Mouse (Mus musculus) frontal cortex, postnatal 14 days (tissue): Measurements from ENCODE around the gene Ddhd1.

Experiments used
- DNase-seq, 2 experiments: peaks; one replicate each; pipeline ENCODE4 v3.0.0; 2022; ENCODE audit warnings: low spot score in 2 of 2

Gene Ddhd1

GRCm38 (mm10) chr14:45580923-45581827 is 76.8 kb downstream of the Ddhd1 start:
- peak; percentile 26 to 58 for DNase-seq

DNA sequence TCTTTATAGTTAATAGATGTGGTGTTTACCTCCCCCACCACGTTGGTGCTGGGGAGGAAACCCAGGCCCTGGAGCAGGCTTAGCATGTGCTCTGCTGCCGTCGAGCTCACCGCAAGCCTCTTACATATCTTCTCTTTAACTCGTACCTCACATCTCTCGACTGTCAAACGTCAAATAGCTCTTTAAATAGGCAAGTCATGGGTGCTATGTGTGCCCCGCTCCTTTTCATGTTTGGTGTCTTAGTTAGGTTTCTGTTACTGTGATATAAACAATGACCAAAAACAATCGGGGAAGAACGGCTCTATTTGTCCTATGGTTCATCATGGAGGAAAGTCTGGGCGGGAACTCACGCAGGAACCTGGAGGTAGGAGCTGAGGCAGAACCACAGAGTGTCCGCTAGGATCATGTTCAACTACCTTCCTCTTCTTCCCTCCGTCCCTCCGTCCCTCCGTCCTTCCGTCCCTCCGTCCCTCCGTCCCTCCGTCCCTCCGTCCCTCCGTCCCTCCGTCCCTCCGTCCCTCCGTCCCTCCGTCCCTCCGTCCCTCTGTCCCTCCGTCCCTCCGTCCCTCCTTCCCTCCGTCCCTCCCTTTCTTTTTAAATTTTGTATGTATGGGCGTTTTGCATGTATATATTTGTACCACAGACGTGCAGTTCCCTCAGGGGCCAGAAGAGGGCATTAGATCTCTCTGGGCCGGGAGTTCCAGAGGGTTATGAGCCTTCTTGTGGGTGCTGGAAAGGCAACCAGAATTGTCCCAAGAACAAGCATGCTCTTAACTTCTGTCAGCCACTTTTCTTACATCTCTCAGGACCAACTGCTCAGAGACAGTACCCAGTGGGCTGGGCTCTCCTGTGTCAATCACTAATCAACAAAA is 91.6 kb downstream of the Ddhd1 start:
- DNase-seq, result peak in 1 of 2 experiments; percentile 60

DNA sequence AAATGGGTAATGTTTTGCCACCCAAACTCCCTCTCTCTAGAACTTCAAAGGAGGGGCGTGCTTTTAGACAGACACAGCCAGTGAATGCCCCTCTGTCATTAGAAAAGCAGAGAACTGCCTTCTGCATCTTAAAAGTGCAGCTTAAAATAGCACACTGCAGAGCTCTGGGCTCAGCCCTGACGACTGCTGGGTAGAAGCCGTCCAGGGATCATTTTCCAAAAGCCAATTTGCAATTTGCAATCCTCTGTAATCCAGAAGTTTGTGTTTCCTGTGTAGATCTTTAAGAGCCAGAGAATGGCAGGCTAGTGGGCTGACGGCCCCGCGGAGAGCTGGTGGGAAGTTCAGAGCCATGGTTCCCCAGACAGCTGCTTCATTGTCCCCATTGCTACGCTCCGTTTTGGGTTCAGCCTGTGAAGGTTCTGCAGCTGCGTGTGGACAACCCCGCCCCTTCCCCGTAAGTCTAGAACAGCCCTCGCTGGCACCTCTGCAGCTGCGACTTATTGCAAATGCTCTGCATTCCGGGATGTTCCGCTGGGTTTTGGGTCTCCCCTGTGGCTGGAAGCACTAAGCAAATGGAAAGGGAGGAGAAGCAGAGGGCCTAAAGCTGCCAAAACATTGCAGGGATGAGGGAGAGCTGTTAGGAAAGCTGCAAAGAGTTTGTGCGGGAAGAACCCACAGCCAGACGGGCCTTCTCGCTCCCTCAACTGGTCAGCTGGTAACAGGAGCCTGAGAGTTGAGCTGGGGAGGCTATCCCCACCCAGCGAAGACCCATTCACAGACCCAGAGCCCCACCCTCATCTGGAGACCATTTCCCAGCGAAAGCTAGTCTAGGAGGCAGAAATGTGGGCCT is 92.5 kb downstream of the Ddhd1 start:
- DNase-seq, result peak; percentile 31 to 32

DNA sequence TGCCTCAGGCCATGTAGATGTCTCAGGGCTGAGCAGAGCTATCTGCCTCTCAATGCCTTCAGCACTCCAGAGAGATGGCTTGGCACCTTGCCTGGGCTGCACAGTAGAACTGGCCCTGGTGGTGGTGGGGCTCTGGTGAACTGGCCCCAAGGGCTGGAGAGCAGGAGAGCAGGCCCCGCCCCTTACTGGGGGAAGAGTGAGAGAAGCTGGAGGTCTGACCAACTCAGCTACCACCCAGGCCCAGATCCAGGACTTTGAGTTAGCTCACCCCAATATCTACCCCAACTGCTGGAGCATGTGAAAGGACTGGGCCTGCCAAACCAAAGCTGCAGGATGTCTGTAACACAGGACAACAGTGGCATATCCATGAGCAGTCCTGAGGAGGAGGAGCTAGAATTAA is 94.4 kb downstream of the Ddhd1 start:
- no peak for DNase-seq

GRCm38 (mm10) chr14:45561681-45562080 is 96.3 kb downstream of the Ddhd1 start:
- peak in 1 of 2 experiments; percentile 33 for DNase-seq

- no peak for DNase-seq
These were observed 98.9 kb downstream of the Ddhd1 start for GRCm38 (mm10) chr14:45559018-45559417.

DNA sequence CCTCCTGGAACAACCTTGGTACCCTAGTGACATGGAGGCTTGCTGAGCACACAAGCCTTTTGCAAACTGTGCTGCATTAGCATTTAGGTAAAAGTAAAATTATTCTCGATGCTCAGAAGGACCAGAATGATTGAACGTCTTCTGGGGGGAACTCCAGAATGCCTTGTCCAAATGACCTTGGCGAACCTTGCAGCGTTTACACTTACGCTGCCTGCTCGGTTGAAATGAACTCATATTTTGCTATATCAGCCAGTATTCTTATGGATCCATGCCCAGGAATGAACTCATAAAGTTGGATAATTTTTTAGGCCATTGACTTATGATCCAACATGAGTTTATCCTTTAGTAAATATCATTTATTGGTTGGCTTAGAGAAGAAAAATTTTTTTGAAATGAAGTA is 103.6 kb downstream of the Ddhd1 start:
- no peak for DNase-seq

DNA sequence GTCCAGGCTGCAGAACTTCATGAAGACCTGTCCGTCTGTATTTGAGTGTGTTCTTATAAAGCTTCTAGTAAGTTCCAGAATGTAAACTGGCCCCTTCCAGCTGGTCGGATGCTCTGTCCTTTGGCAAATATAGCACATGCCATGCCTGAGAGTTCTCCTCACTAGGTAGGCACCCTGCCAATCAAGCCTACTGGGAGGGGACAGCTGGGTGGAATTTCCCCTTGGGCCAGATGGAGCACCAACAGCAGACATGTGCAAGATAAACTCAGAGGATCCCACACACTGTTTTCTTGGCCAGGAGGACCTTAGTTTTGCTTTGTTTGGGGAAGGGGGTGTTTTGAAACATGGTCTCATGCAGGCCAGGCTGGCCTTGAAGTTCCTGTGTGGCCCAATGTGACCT is 104.1 kb downstream of the Ddhd1 start:
- no peak for DNase-seq

DNA sequence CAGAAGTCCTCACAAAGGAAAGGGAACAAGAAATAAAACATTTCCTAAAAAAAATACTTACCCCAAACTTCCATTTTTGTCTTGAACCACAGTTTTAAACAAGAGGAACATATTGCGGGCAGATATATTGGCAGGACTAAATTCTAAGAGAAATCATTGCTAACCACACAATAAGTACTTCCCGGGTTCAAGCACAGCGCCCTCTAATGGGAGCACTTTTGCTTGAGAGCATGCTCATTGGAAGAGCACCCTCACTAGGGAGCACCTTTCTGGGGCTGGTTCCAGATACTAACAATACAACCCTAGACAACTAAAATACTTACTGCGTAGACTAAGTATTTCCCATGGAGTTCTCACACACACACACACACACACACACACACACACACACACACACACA is 105.5 kb downstream of the Ddhd1 start:
- no peak for DNase-seq

DNA sequence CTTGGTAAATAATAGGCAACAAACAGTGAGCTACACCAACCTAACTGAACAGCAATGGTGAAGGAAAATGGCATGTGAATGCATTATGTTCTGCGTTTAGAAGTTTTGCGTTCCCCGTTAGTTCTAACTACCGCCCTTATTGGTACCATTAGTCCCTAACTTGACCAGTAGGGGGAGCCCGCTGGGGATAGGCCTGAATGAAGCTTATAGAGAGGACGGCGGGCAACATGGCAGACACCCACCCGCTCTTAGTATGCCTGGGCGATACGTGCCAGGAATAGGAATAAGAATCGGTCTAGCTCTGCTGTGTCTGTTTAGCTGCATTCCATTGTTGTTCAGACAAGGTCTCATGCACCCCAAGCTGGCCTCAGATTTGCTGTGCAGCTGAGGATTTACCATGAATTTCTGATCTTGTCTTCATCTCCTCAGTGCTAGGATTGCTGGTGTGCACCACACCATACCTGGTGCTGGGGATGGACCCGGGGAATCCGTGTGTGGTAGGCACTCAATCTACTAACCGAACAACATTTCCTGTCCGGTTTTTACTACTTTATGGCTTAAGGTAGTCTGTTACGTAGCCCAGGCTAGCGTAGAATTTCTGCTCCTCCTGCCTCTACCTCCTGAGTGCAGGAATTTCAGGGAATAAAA is 106.7 kb downstream of the Ddhd1 start:
- DNase-seq, result no peak

DNA sequence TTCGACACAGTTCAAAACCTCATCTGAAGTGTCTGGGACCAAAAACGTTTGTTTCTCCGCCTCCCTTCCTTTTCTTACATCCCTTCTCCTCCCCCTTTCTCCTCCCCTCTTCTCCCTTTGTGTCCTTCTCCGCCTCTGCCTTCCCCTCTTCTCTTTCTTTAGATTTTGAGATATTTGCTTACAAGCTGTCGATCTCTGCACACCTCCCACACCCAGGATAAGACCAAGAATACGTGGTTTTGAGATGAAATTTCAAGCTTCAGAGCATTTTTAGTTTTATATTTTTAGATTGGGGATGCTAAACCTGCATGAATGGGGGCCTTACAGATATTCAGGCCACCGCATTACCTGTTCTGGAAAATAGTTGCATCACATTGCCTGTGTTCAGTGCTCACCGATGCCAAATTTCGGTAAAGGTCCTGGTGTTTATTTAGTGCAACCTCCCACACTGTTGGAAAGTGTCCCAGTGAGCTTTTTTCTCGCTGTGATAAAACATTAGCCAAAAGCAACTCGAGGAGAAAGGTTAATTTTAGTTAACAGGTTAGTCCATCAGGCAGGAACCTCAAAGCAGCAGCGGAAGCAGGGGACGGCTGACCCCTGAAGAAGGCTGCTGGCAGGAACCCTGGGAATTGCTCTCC is 107.8 kb downstream of the Ddhd1 start:
- DNase-seq, result no peak

DNA sequence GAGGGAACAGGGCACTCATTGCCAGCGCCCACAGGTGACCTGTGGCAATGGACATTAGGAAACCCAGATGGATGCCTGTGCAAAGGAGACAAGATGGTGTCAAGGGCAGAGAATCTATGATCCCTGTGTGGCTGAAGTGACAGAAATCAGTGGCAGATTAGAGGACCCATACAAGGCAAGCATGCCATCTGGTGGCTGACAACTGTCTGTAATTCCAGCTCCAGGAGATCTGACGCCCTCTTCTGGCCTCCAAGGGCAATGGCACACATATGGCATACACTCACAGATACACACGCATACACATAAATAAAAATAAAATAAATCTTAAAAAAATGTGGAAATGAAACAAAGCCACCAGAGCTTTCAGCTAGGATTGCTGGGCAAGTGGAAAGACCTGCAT is 109.8 kb downstream of the Ddhd1 start:
- no peak for DNase-seq

GRCm38 (mm10) chr14:45544905-45545304 is 113.0 kb downstream of the Ddhd1 start:
- no peak for DNase-seq

DNA sequence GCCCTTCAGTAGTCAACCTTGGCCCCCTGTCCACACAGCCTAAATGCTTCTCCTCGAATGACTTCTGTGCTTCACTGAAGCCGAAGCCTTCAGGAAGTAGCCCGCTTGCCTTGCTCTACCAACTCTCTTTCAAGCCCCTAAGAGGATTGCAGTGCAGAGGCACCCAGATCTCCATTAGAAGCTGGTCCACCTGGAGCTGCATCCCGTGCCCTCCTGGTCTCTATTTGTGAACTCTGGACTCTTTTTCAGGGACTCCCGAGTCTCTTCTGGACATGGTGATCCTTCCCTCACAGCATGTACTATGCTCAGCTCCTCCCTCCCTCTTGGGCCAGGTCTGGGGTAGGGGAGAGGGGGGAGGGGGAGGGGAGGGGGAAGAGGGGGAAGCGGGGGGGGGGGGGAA is 113.9 kb downstream of the Ddhd1 start:
- no peak for DNase-seq

DNA sequence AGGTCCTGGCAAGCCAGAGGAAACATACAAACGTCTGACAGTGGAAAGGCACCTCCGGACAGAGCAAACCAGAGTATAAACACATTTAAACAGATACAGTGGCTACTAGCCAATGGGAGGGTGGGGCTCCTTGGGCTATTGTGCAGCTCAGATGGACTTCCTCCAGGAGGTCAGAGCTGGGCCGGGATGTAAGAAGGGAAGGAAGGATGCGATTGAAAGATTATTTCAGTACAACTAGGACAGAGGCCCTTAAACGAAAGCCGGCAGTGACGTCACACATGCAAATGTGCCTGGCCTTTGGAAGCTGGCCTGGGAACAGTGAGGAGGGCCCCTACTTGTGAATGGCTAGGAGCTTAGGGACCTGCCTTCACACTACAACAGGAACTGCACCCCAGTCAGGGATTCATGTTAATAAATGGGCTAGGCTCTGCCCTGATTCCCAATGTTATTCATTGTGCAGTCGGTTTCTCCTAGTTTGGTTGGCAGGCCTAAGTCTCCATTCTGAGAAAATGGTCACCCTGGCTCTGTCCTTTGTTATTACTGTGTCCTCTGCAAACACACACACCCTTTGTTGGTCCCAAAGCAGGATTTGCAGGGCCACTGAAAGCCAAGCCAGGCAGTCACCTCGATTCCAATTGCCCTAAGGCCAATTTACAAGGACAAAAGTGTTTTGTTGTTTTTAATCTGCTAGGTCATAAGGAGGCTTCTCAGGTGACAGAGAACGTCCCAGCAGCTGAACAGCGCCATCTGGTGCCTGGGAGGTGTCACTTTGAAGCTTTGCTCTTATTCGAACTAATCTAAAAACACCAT is 118.1 kb downstream of the Ddhd1 start:
- DNase-seq, result peak in 1 of 2 experiments; percentile 60
